Mouse (Mus musculus) spleen, postnatal 0 days (tissue): ENCODE results near the gene Znrf4. TPM values are rescaled to one million over a fixed set of nuclear protein-coding genes. Genes with fewer than 3 reads are reported as not detected.

Experiments used
- polyA plus RNA-seq: library from polyadenylated mRNA; unstranded; fragments of >200 nt; fragmentation: Nextera tagmentation; extraction: Ambion mirVana; gene quantifications from 2 replicates; pipeline ENCODE4 v1.2.1, GENCODE M21; 2015

Znrf4 gene
- not detected in 2 replicates for polyA plus RNA-seq

DNA sequence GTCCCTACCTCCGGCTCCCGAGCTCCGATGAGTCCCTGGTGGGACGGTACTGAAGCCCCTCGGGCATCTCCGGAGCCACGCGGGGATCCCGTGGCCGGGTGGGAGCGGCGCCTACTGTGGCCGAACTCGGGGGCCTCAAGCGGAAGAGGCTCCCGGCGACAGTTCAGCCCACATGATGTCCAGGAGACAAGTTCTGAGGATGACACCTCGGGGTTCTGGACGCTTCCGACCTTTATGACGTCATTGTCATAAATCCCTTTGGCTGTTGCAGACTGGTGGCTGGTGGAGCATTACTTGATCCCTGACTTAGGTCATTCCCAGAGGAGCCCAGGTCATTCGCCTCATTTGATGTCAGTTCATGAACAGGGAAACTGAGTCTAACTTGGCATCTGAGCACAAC is at the start of gene Znrf4:
Gene Znrf4, minus strand, starts transcription at position 122 of the 400 bp plus-strand sequence.

GRCm38 (mm10) chr17:56554122-56554551 is 41.9 kb upstream of the Znrf4 start, which contains the start of gene Gm20219:
Gene Gm20219 (minus strand): TSS chr17:56554387.

DNA sequence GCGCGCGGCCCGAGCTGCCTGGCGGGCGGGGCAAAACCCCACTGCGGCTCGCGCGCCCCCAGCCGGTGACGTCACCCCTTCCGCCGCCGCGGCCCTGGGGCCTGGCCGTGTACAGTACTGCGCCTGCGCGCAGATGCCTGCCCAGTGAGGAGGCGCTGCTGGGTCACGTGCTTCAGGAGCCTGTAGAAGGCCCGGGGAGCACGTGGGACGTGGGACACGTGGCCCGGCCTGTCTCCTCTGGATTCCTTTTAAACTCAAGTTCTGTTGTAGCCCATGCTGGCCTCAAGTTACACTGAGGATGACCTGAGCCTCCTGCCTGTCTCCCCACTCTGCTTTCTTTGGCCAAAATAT is 35.9 kb downstream of the Znrf4 start, which contains the start of gene Ptprs:
Gene Ptprs, minus strand, starts transcription at position 82 of the 351 bp plus-strand sequence.

Other genes with a start within 250 kb of the Znrf4 start
- 2.2 and 2.4 TPM in 2 replicates for gene Ticam1, start 235.6 kb downstream of the Znrf4 start, polyA plus RNA-seq
- 19.3 and 25.7 TPM in 2 replicates for gene Plin3, start 219.6 kb downstream of the Znrf4 start, polyA plus RNA-seq
- not detected in 2 replicates for gene Arrdc5, start 212.1 kb downstream of the Znrf4 start, polyA plus RNA-seq
- gene Uhrf1, start 209.1 kb downstream of the Znrf4 start, polyA plus RNA-seq, result 104 and 118 TPM in 2 replicates
- 5.8 and 8.2 TPM in 2 replicates for gene Kdm4b, start 186.4 kb downstream of the Znrf4 start, polyA plus RNA-seq
- gene Ptprs, start 35.9 kb downstream of the Znrf4 start, polyA plus RNA-seq, result 13.2 and 17.0 TPM in 2 replicates
- gene Gm20219, start 42.0 kb upstream of the Znrf4 start, polyA plus RNA-seq, result 0.28 and 0.56 TPM in 2 replicates
- 53.0 and 53.3 TPM in 2 replicates for gene Safb2, start 72.2 kb upstream of the Znrf4 start, polyA plus RNA-seq
- 56.7 and 58.7 TPM in 2 replicates for gene Safb, start 72.4 kb upstream of the Znrf4 start, polyA plus RNA-seq
- 194 and 195 TPM in 2 replicates for gene 2410015M20Rik, start 97.3 kb upstream of the Znrf4 start, polyA plus RNA-seq
- gene Rpl36, start 101.0 kb upstream of the Znrf4 start, polyA plus RNA-seq, result 1,975 and 1,990 TPM in 2 replicates
- gene Lonp1, start 114.5 kb upstream of the Znrf4 start, polyA plus RNA-seq, result 31.1 and 32.0 TPM in 2 replicates
- gene Catsperd, start 115.7 kb upstream of the Znrf4 start, polyA plus RNA-seq, result 0.05 and 0.14 TPM in 2 replicates
- 43.6 and 44.4 TPM in 2 replicates for gene Ranbp3, start 160.9 kb upstream of the Znrf4 start, polyA plus RNA-seq
- 270 and 276 TPM in 2 replicates for gene Ndufa11, start 205.3 kb upstream of the Znrf4 start, polyA plus RNA-seq
- gene Vmac, start 205.6 kb upstream of the Znrf4 start, polyA plus RNA-seq, result 6.5 and 9.3 TPM in 2 replicates
- 1.2 and 1.6 TPM in 2 replicates for gene Nrtn, start 245.1 kb upstream of the Znrf4 start, polyA plus RNA-seq